Mouse (Mus musculus) mesoderm, embryonic 11.5 days (tissue): ENCODE measurements around the gene Ccdc13.

ENCODE experiments used
- DNase-seq: peaks from one replicate; pipeline ENCODE4 v3.0.0-alpha.2; 2012; ENCODE audit warnings: low read depth, low spot score

Ccdc13 gene

DNA sequence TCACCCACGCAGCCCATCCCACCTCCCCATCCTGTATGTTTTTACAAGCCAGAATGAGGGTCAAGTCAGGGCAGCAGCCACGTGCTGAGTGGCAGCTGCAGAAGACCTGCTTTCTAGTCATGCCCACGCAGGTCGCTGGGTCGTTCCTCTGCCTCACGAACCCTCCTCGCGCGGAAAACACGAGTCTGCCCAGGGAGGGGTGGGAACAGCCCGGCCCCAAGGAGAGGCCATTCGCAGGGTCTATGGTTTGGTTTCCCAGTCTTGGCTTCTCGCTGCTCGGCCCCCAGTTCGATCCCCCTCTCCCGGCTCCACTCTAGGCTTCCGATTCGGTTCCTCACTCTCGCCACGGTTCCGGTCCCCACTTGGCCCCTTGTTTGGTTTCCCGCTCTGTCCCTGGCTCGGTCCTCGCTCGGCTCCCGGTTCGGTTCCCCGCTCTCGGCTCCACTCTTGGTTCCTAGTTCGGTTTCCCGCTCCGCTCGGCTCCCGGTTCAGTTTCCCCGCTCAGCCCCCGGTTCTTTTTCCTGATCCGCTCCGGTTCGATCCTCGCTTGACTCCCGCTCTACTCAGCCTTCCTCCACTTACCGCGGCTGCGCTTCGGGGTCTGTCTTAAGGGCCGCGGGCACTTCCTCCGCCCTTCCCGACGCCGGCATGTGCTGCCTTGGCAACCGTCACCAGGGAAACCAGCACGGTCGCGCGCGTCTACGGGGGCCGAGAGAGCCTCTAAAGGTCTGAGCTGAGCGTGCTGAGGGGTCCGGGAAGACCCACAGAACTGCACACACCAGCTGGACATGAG, at the start of gene Ccdc13:
Ccdc13 (minus strand) TSS at position 633 of the 793 bp plus-strand sequence.
- peak; percentile 88 for DNase-seq

- no peak for DNase-seq
Observed at GRCm38 (mm10) chr9:121882015-121882457, 42.8 kb upstream of the Ccdc13 start.

DNA sequence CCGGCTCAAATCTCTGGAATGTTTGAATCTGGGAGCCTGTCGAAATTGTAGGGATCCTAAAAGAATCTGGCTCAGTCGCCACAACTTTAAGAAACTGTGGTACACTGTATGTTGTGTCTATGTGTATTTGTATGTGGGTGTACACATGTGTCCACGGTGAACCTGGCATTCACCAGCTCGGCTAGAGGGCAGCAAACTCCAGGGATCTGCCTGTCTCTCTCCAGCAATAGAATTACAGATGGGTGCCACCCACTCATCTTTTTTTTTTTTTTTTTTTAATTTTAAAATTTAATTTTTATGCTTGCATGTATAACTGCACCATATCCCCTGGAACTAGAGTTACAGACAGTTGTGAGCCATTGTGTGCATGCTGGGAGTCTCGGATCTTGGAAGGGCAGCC, 42.0 kb upstream of the Ccdc13 start:
- no peak for DNase-seq

- peak; percentile 83 for DNase-seq
Observed at GRCm38 (mm10) chr9:121880840-121881239, 41.6 kb upstream of the Ccdc13 start.

DNA sequence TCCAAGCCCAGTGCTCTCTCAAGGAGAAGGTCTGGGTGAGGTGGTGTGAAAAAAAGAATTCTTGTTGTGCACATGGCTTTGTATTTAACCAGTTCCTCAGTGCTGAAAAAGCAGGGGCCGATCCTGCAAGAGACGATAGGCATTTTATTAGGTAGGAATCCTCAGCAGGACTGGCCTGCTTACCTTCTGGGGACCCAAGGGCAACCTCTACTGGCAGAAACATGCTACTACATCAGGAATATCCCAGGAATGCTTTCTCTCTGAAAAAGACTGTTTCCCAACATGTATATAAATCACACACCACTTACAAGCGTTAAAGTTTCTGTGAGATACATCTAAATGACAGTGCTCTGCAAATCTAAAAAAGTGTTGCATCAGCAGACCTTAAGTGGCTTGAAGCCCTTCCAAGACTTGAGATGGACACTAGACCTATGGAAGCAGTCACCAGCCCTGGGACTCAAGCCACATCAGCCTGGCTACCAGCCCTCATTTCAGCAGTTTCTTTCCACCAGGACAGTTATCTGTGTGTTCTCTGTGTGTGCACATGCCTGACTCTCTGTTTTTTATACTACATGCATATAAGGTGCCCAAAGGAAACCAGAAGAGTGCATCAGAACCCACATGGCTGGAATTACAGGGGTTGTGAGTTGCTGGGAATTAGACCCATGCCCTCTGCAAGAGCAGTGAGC, 37.9 kb upstream of the Ccdc13 start:
- peak; percentile 77 for DNase-seq

GRCm38 (mm10) chr9:121873578-121873977, 34.3 kb upstream of the Ccdc13 start:
- no peak for DNase-seq

GRCm38 (mm10) chr9:121872062-121872683, 32.9 kb upstream of the Ccdc13 start:
- DNase-seq, result no peak

GRCm38 (mm10) chr9:121869973-121870515, 30.8 kb upstream of the Ccdc13 start:
- DNase-seq, result no peak

- DNase-seq, result no peak
Observed at GRCm38 (mm10) chr9:121869432-121869831, 30.2 kb upstream of the Ccdc13 start.

DNA sequence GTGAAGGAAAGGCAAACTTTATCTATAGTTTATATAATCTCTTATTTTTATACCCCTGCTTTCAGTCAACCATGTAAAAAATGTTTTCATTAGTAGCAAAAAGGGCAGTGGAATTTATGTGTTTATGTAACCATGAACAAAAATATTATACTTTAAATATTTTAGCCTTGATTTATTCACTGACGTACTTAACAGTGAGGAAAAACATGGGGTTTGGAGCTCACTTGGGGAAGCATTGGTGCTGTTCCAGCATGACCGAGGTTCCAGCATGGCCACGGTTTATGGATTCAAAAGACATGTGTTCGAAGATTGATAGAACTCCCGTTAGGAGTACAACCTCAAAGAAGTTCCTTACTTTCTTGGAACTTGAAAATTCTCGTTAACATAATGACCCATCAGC, 29.0 kb upstream of the Ccdc13 start:
- no peak for DNase-seq

DNA sequence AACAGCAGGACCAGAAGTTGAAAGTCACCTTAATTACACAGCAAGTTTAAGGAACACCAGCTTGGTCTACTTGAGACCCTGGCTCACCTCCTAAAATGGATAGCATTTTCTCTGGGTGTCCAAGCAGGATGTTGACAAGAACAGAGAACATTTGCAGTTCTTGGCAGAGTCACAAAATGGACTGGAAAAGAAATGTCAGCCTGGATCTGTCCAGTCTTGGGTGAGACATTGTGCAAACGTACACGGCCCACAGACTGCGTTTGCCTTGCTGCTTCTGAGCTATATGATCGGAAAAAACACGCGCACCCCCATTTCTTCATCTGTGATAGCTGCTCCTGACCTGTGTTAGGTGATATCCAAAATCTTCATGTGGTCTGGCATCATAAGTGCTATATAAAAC, 28.4 kb upstream of the Ccdc13 start:
- DNase-seq, result no peak

- no peak for DNase-seq
Observed at GRCm38 (mm10) chr9:121865425-121866008, 26.3 kb upstream of the Ccdc13 start.

- no peak for DNase-seq
Observed at GRCm38 (mm10) chr9:121864837-121865236, 25.6 kb upstream of the Ccdc13 start.

DNA sequence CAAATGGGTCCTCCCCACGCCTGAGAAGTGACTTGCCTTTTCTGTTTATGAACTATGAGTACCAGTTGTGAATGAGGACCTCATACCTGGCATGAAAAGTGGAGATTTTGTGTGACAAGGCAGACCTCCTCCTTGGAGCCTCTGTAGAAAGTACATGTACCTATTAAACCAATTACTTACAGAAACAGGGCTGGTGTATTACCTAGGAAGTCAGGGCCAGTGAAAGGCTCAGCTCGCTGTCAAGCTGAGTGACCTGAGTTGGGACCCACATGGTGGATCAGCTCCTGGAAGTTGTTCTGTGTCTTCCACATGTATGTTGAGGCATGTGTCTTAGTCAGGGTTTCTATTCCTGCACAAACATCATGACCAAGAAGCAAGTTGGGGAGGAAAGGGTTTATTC, 21.7 kb upstream of the Ccdc13 start:
- DNase-seq, result no peak

- no peak for DNase-seq
Observed at GRCm38 (mm10) chr9:121859345-121859744, 20.1 kb upstream of the Ccdc13 start.

GRCm38 (mm10) chr9:121858153-121858488, 18.9 kb upstream of the Ccdc13 start, which contains the start of gene Higd1a:
Gene Higd1a, minus strand, starts transcription at chr9:121858362.
- no peak for DNase-seq

GRCm38 (mm10) chr9:121857474-121858152, 18.4 kb upstream of the Ccdc13 start:
- peak; percentile 96 for DNase-seq

GRCm38 (mm10) chr9:121856649-121857416, 17.6 kb upstream of the Ccdc13 start:
- DNase-seq, result peak; percentile 24

DNA sequence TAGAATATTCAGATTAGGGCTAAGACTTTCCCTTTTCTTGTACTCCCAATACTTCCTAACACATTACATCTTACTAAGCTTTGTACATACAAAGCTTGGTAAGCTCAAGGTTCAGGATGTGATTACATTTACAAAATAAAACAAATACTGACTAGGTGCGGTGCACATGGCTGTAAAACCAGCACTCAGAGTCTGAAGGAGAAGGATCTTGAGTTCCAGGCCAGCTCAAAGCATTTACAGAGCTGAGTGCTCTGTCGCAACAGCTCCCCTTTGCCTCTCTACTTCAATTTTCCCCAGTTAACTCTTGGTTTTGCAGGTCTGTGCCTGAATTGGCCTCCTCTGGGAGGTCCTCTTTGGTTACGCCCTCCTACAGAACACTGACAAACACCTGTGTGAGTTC, 15.0 kb upstream of the Ccdc13 start:
- no peak for DNase-seq

DNA sequence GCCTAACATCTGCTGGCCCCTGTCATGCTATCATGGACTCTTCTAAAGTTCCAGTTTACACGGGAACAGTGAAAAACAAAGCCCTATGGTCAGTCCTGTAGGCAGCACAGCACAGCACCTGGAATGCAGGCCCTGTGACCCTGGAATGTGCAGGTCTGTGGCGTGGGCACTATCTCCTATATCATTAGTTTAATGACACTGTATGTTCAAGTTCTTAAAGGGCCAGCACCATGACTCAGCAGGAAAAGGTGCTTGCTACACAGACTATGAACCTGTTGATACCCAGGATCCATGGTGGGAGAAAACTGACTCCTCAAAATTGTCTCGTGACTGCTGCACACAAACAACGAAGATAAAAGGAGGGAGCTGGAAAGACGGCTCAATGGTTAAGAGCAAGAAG, 8.6 kb upstream of the Ccdc13 start:
- no peak for DNase-seq

GRCm38 (mm10) chr9:121847138-121847537, 7.9 kb upstream of the Ccdc13 start:
- no peak for DNase-seq
